Mouse (Mus musculus) frontal cortex, postnatal 25 days (tissue): ENCODE measurements around the gene Esyt2.
"Not testable (repeated sequence)": the region's sequence is repeated elsewhere in the genome, so short reads cannot be mapped to it uniquely, and the experiment has no call there.

ENCODE experiments used
- DNase-seq, 2 experiments: peaks; one replicate each; pipeline ENCODE4 v3.0.0; 2022; ENCODE audit warnings: low spot score in 2 of 2

Esyt2 gene

GRCm38 (mm10) chr12:116280653-116281364 is at the start of gene Esyt2:
TSS of gene Esyt2 (plus strand) at chr12:116281196.
- peak; percentile 99 for DNase-seq

GRCm38 (mm10) chr12:116231612-116232011 is 49.4 kb upstream of the Esyt2 start:
- no peak for DNase-seq

GRCm38 (mm10) chr12:116232061-116232460 is 48.9 kb upstream of the Esyt2 start:
- DNase-seq: no peak

DNA sequence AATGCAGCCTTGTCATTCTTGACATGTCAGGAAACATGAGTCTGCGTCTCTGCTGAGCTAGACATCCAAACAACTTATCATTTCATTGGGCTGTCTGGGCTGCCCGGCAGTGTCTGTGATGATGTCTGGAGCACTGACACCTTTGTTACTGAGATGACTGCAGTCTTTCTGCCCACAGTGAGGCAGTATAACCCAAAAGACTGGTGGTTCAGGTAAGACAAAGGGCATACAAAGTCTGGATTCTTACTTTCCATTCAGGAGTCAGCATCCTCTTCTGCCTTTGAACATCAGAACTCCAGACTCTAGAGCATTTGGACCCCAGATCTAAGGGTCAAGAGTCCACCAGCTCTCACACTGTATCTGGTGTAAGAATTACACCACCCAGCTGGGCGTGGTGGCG is 45.6 kb upstream of the Esyt2 start:
- no peak for DNase-seq

DNA sequence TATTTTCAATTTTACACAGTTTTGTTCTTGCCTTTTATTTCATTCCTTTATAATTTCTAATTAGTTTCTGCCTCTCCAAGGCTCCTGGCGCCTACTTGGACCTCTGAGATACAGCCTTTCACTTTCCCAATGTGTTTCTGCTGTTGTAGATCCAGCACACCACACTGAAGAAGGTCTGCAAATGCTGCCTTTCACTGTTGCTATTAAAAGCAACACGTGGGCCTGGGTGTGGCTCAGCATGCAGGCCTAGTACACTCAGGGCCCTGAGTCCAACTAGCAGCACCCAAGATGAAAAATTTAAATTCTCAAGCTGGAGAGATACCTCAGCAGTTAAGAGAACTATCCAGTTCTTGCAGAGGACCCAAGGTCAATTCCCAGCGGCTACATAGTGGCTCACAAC is 44.3 kb upstream of the Esyt2 start:
- no peak for DNase-seq

- DNase-seq: no peak
Measured at GRCm38 (mm10) chr12:116238370-116238769, 42.6 kb upstream of the Esyt2 start.

DNA sequence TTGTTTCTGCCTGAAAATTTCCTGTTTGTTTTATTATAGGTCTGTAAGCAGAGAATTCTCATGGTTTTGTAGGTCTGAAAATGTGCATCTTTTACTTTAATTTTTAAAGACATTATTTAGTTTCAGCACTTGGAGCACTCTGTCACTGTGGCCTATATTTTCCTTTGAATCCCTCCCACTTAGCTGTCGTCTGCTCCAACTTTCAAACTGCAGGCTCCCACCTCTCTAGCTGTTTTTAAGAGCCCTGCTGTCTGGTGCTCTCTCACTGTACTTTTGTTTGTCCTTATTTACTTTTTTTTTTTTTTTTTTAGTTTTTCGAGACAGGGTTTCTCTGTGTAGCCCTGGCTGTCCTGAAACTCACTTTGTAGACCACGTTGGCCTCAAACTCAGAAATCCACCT is 42.2 kb upstream of the Esyt2 start:
- no peak for DNase-seq

- no peak for DNase-seq
Measured at GRCm38 (mm10) chr12:116244601-116245000, 36.4 kb upstream of the Esyt2 start.

GRCm38 (mm10) chr12:116254652-116255051 is 26.3 kb upstream of the Esyt2 start:
- no peak for DNase-seq

GRCm38 (mm10) chr12:116255636-116256035 is 25.4 kb upstream of the Esyt2 start:
- no peak for DNase-seq

DNA sequence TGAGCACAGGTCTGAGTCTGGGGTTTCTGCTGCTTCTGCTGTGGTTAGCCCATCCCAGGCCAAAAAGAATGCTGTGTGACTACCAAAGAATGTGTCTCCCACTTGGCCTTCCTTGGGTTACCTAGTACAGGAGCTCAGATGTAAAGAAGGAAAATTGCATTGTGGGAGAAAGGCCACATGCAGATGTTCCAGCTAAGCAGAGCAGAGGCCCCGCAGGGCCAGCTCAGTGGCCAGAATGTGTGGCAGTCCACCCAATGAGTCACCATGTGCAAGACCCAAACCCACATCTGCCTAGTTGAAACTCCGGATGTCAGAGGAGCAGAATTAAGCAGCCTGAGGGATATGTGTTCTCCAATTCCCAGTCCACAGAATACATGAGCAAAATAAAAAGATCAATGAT is 22.7 kb upstream of the Esyt2 start:
- DNase-seq: no peak

- peak; percentile 77 to 80 for DNase-seq
Measured at GRCm38 (mm10) chr12:116262555-116263341, 18.2 kb upstream of the Esyt2 start, which contains the start of gene Wdr60. TSS of gene Wdr60 (minus strand) at chr12:116263022.

- no peak for DNase-seq
Measured at GRCm38 (mm10) chr12:116264756-116265155, 16.2 kb upstream of the Esyt2 start.

DNA sequence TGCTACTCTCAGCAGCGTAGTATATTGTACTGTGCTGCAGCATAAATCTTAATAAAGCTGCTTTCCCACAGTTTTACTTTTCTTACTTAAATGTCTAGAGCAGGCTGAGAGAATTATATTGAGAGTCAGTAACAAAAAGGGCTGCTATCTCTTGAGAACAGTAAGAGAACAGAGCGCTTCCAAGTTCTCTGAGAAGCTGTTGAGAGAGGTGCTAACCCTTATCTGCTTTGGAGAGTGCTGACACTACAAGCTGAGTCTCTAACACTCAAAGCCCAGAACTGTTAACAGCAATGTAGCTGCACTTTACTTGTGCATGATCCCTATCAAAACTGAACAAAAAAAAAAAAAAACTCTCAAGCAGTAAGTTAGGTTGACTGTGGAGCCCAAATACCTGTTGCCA is 15.7 kb upstream of the Esyt2 start:
- DNase-seq: no peak

DNA sequence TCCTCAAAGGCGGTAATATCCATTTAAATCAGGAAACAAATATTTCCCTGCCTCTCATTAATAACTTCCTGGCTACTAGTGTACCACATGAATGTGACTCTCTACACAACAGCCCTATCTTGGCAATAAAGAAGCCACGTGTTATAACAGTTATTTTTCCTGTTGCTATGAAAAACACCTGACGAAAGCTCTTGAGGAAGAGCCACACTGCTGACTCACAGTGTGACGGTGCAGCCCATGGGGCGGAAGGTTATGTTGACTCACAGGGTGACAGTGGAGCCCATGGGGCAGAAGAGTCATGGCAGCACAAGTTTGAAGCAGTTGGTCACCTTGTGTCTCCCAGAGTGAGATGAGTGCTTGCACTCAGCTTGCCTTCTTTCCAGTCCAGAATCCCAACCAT is 11.5 kb upstream of the Esyt2 start:
- no peak for DNase-seq

DNA sequence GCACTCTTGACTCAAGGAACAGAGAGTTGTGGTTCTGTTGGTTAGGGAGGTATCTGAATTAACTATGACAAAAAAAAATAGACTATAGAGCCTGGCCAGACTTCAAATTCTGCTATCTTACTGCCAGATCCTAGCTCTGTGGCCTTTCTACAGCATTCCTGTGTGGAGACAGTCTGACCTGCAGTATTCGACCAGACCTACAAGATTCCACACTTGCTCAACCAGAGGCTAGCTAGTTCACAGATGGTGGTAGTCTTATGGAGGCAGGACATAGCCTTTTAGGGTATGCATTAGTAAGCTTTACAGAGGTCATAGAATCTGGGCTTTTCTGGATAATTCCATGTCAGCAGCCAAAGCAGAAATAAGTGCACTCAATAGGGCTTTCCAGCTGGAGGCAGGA is 10.5 kb upstream of the Esyt2 start:
- DNase-seq: no peak

DNA sequence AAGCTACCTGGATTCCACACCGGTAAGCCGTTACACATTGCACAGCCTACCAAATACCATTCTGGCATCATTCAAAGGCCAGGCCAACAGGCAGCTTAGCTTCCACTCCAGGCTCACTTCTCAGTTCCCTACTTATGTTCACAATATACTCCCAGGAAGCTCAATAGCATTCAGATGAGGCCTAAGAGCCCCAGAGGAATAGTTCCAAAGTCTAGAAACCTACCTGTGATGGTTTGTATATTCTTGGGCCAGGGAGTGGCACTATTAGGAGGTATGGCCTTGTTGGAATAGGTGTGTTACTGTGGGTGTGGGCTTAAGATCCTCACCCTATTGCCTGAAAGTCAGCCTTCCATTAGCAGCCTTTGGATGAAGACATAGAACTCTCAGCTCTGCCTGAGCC is 9.9 kb upstream of the Esyt2 start:
- no peak for DNase-seq

DNA sequence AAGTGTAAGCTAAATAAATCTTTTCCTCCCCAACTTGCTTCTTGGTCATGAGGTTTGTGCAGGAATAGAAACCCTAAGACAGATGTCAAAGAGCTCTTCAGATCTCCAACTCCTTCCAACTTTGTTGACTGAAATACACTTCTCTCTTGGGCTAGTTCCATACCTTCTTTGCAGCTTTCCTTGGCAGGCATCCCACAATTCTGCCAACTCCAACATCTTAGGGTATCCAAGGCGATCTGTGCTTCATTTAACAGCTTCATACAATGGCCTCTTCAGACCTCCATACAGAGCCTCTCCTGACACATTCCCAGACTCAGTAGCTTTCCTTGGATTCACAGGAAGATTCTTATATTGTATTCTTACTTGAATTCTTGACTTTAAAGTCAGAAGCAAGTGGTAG is 7.3 kb upstream of the Esyt2 start:
- DNase-seq: no peak

GRCm38 (mm10) chr12:116275086-116275485 is 5.9 kb upstream of the Esyt2 start, which contains the start of gene Gm11027:
TSS of gene Gm11027 (plus strand) at chr12:116275386.
- DNase-seq: not testable (repeated sequence)

DNA sequence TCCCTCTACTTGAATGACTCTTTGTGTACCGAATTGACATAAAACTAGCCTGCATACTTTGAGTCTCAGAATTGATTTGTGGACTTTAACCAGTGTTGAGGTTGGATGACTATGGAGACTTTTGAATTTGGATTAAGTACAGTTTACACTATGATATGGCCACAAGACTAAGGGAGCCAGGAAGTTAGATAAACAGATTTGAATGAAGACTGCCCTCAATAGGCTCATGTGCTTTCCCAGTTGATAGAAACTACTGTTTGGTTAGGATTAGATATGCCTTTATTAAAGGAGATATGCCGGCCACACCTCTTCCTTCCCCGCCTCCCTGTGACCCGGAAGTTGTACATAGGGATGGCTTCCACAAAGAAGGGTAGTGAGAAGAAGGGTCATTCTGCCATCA is 5.4 kb upstream of the Esyt2 start:
- DNase-seq: no peak

- no peak for DNase-seq
Measured at GRCm38 (mm10) chr12:116276961-116277360, 4.0 kb upstream of the Esyt2 start.

- no peak for DNase-seq
Measured at GRCm38 (mm10) chr12:116278541-116278940, 2.5 kb upstream of the Esyt2 start.

GRCm38 (mm10) chr12:116279181-116279580 is 1.8 kb upstream of the Esyt2 start:
- no peak for DNase-seq
